Mouse (Mus musculus) neural tube, embryonic 12.5 days (tissue): ENCODE measurements at regions not wholly inside any gene's neighbourhood (a gene's known extent, or its start where the extent isn't known, plus 50 kb on each side); places are given as distances from the start of the nearest gene placed in this dataset.

Experiments used
- ATAC-seq: fragments of 200-750 bp; cut with Nextera tagmentation; 2 replicates; pipeline ENCODE4 v1.8.0; 2017; ENCODE audit warnings: low read depth, mild to moderate bottlenecking, moderate TSS enrichment, moderate library complexity; ENCODE audit not compliant: low FRiP score
- H3K27ac ChIP-seq: fragments of 300-500 bp; sonication (generic); 2 replicates; pipeline ENCODE4 v1.5.1; 2016
- H3K27me3 ChIP-seq: fragments of 300-500 bp; sonication (generic); replicated peaks from 2 replicates; pipeline ENCODE4 v1.6.1; 2016; ENCODE audit warnings: mild to moderate bottlenecking
- H3K36me3 ChIP-seq: fragments of 300-500 bp; sonication (generic); 2 replicates; pipeline ENCODE4 v1.6.1; 2016; ENCODE audit warnings: mild to moderate bottlenecking
- H3K4me1 ChIP-seq: fragments of 300-500 bp; sonication (generic); 2 replicates; pipeline ENCODE4 v1.6.1; 2016
- H3K4me2 ChIP-seq: fragments of 300-500 bp; sonication (generic); replicated peaks from 2 replicates; pipeline ENCODE4 v1.6.1; 2016; ENCODE audit warnings: mild to moderate bottlenecking
- H3K4me3 ChIP-seq: fragments of 300-500 bp; sonication (generic); 2 replicates; pipeline ENCODE4 v1.5.1; 2016
- H3K9ac ChIP-seq: fragments of 300-500 bp; sonication (generic); 2 replicates; pipeline ENCODE4 v1.6.1; 2016; ENCODE audit warnings: mild to moderate bottlenecking
- H3K9me3 ChIP-seq: fragments of 300-500 bp; sonication (generic); 2 replicates; pipeline ENCODE4 v1.6.1; 2016; ENCODE audit warnings: mild to moderate bottlenecking
- WGBS: fragments of 180-500 bp; shearing (Covaris S2); methylation state at CpG from one replicate; pipeline ENCODE4 v1.1.7; 2016; 5-methylcytosine and 5-hydroxymethylcytosine counted together

DNA sequence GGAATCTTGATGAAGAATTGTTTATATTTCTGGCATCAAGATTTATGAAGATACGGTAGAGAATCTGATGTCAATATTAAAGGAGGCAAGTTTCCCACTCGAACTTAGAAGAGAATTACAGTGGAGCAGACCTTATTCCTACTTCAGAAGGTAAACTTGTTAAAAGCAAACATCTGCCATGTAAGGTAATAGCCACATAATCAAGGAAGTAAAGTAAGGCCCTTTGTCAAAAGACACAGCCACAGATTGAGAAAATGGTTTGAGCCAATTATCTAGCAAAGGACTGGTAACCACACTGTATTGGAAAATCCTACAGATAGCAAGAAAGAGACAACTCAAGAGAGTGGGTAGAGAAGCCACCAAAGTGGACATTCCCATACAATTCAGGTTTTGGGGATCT is 111.4 kb upstream of the Gm5148 start:
- Histone ChIP-seq H3K9ac (no peak overlapping the region), H3K36me3 (no peaks in the 10 kb centered on the region), H3K27me3 (no peaks in the 10 kb centered on the region), H3K9me3 (no peaks in the 10 kb centered on the region), H3K27ac (no peak overlapping the region), H3K4me1 (no peaks in the 10 kb centered on the region), H3K4me2 (no peak overlapping the region), H3K4me3 (no peak overlapping the region)
- 90% methylated on average over 2 of the region's 2 CpGs for WGBS
- no peak for ATAC-seq

DNA sequence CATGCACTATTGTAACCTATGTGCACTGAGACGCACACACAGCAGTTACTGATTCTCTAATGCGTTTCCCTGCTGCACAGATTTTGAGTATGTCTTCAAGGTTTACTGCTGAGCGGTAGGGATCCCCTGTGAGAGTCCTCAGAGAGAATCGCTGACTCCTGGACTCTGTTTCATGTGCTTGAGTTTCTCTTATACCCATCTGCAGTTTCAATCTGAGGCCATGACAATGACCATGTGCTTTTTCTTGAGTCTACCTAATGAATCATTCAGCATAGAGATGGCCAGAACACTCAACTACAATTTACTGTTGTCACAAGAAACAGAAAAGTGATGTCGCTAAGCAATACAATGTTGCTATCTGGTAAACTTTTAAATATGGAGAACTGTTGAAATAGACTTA is 110.8 kb upstream of the Gm5148 start:
- no peak overlapping the region for H3K4me3 ChIP-seq
- H3K4me2 ChIP-seq = no peak overlapping the region
- no peak overlapping the region for H3K9ac ChIP-seq
- no peaks in the 10 kb centered on the region for H3K27me3 ChIP-seq
- 81% methylated on average over 5 of the region's 5 CpGs for WGBS
- no peak for ATAC-seq
- no peak overlapping the region for H3K27ac ChIP-seq
- no peaks in the 10 kb centered on the region for H3K9me3 ChIP-seq
- no peaks in the 10 kb centered on the region for H3K4me1 ChIP-seq
- no peaks in the 10 kb centered on the region for H3K36me3 ChIP-seq

DNA sequence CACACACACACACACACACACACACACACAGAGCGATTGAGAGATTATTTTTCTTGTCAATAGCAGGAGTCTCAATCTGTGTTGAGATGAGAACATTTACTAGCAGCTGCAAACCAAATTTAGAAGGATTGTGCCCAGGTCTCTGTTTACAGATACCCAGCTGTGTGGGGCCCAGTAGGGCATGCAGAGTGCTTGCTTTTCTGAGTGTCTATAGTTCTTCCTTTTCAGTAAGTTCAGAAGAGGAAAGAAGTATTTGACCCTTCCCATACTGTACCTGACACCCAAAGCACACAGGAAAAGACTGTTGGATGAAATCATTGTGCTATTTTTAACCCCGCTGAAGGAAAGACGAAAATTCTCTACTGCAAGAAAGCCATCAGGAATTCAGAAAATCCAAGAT is 110.3 kb upstream of the Gm5148 start:
- Histone ChIP-seq H3K36me3 (no peaks in the 10 kb centered on the region), H3K9ac (no peak overlapping the region), H3K9me3 (no peaks in the 10 kb centered on the region), H3K27me3 (no peaks in the 10 kb centered on the region), H3K27ac (no peak overlapping the region), H3K4me3 (no peak overlapping the region), H3K4me2 (no peak overlapping the region), H3K4me1 (no peaks in the 10 kb centered on the region)
- ATAC-seq = no peak
- WGBS = 80% methylated on average over 3 of the region's 3 CpGs

DNA sequence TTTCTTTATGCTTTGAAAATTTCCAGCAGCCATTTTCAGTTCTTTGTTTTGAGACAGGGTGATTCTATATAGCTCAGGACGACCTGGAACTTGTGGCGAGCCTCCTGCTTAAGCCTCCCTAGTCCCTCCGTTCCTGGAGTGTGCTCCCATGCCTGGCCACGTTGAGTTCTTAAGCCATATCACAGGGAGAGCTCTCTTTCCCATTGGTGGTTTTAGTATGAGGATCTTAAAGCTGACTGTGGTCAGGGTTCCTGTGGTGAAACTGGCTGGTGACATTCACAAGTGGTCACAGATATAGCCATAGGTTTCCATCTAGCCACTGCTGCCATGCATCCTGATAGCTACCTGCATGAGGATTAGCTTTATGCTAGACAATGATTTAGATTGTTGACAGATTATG is 109.1 kb upstream of the Gm5148 start:
- no peaks in the 10 kb centered on the region for H3K9me3 ChIP-seq
- WGBS = 81% methylated on average over 4 of the region's 4 CpGs
- no peaks in the 10 kb centered on the region for H3K27me3 ChIP-seq
- no peak overlapping the region for H3K9ac ChIP-seq
- no peak overlapping the region for H3K27ac ChIP-seq
- H3K4me3 ChIP-seq = no peak overlapping the region
- ATAC-seq = no peak
- H3K4me1 ChIP-seq = no peaks in the 10 kb centered on the region
- H3K4me2 ChIP-seq = no peak overlapping the region
- H3K36me3 ChIP-seq = no peaks in the 10 kb centered on the region

GRCm38 (mm10) chr3:37827546-37827945 is 103.3 kb upstream of the Gm5148 start:
- Histone ChIP-seq H3K27me3 (no peaks in the 10 kb centered on the region), H3K4me2 (no peak overlapping the region), H3K36me3 (no peaks in the 10 kb centered on the region), H3K9me3 (no peaks in the 10 kb centered on the region), H3K9ac (no peak overlapping the region), H3K27ac (no peak overlapping the region), H3K4me1 (no peaks in the 10 kb centered on the region), H3K4me3 (no peak overlapping the region)
- no peak for ATAC-seq
- WGBS = 76% methylated on average over 1 of the region's 1 CpGs

- Histone ChIP-seq H3K4me3 (no peak overlapping the region), H3K27me3 (no peaks in the 10 kb centered on the region), H3K4me2 (no peak overlapping the region), H3K9ac (no peak overlapping the region), H3K27ac (no peak overlapping the region), H3K4me1 (no peaks in the 10 kb centered on the region), H3K9me3 (no peaks in the 10 kb centered on the region), H3K36me3 (no peaks in the 10 kb centered on the region)
- 97% methylated on average over 4 of the region's 4 CpGs for WGBS
- no peak for ATAC-seq
Measured at GRCm38 (mm10) chr3:37825602-37826001, 101.3 kb upstream of the Gm5148 start.

GRCm38 (mm10) chr3:37824681-37825080 is 100.4 kb upstream of the Gm5148 start:
- Histone ChIP-seq H3K4me1 (no peaks in the 10 kb centered on the region), H3K27me3 (no peaks in the 10 kb centered on the region), H3K27ac (no peak overlapping the region), H3K9ac (no peak overlapping the region), H3K36me3 (no peaks in the 10 kb centered on the region), H3K4me2 (no peak overlapping the region), H3K4me3 (no peak overlapping the region), H3K9me3 (no peaks in the 10 kb centered on the region)
- ATAC-seq = no peak
- 93% methylated on average over 5 of the region's 5 CpGs for WGBS

GRCm38 (mm10) chr3:37819503-37819902 is 95.2 kb upstream of the Gm5148 start:
- Histone ChIP-seq H3K27me3 (no peaks in the 10 kb centered on the region), H3K4me2 (no peak overlapping the region), H3K27ac (no peak overlapping the region), H3K4me3 (no peak overlapping the region), H3K9ac (no peak overlapping the region), H3K9me3 (no peaks in the 10 kb centered on the region), H3K4me1 (no peaks in the 10 kb centered on the region), H3K36me3 (no peaks in the 10 kb centered on the region)
- ATAC-seq = no peak
- 93% methylated on average over 3 of the region's 3 CpGs for WGBS

GRCm38 (mm10) chr3:37817434-37817805 is 93.1 kb upstream of the Gm5148 start:
- Histone ChIP-seq H3K36me3 (no peaks in the 10 kb centered on the region), H3K27me3 (no peaks in the 10 kb centered on the region), H3K4me2 (no peak overlapping the region), H3K9ac (no peak overlapping the region), H3K27ac (no peak overlapping the region), H3K9me3 (no peaks in the 10 kb centered on the region), H3K4me3 (no peak overlapping the region), H3K4me1 (no peaks in the 10 kb centered on the region)
- no peak for ATAC-seq
- WGBS = 69% methylated on average over 3 of the region's 3 CpGs

- Histone ChIP-seq H3K36me3 (no peaks in the 10 kb centered on the region), H3K4me3 (no peak overlapping the region), H3K9me3 (no peaks in the 10 kb centered on the region), H3K27me3 (no peaks in the 10 kb centered on the region), H3K9ac (no peak overlapping the region), H3K27ac (no peak overlapping the region), H3K4me1 (no peaks in the 10 kb centered on the region), H3K4me2 (no peak overlapping the region)
- 49% methylated on average over 6 of the region's 6 CpGs for WGBS
- ATAC-seq = no peak
Measured at GRCm38 (mm10) chr3:37816781-37817433, 92.6 kb upstream of the Gm5148 start.

DNA sequence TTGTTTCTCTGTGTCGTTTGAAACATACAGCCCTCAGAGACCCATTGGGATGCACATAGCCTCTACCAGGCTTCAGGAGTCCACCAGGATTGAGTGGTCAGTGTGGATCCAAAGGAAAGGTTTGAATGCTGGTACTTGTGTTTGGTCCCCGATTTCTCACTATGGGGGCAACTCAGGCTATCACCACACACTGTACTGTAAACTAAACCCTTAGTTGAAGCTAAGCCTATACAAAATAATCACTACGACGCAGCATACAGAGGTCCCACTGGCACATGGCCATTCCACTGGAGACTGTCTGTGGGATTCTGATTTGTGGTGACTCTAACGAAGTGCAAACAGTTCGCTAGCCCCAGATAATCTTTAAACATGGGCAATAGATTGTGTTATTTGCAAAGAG is 91.5 kb upstream of the Gm5148 start:
- H3K4me2 ChIP-seq = no peak overlapping the region
- ATAC-seq = no peak
- whole genome bisulfite sequencing = 97% methylated on average over 6 of the region's 6 CpGs
- H3K27me3 ChIP-seq = no peaks in the 10 kb centered on the region
- no peak overlapping the region for H3K4me3 ChIP-seq
- H3K27ac ChIP-seq = no peak overlapping the region
- no peaks in the 10 kb centered on the region for H3K4me1 ChIP-seq
- H3K36me3 ChIP-seq = no peaks in the 10 kb centered on the region
- H3K9ac ChIP-seq = no peak overlapping the region
- H3K9me3 ChIP-seq = no peaks in the 10 kb centered on the region

DNA sequence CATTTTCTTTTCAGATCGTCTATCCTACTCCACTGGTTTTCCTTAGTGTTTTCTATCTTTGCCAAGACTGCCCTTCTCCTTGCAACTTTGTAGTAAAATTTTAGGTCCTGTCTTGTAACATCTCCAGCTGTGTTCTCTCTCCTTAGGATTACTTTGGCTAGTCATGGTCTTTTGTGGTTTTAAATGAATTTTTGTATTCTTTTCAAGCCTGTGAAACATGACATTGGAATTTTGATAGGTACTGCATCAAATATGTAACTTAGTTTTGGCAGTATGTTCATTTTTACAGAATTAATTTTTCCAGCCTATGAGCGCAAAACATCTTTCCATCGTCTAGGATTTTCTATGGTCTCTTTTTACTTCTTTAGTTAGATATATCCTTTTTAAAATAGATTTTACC is 88.6 kb upstream of the Gm5148 start:
- H3K4me3 ChIP-seq = no peak overlapping the region
- ATAC-seq = no peak

GRCm38 (mm10) chr3:37811429-37811828 is 87.1 kb upstream of the Gm5148 start:
- no peak overlapping the region for H3K9ac ChIP-seq
- no peak for ATAC-seq
- H3K9me3 ChIP-seq = 0 out of 2 replicates have a peak, but pooled peaks cover 7% of the 10 kb centered on the region
- H3K4me3 ChIP-seq = no peak overlapping the region
- WGBS = 93% methylated on average over 2 of the region's 2 CpGs
- H3K4me2 ChIP-seq = no peak overlapping the region
- H3K36me3 ChIP-seq = no peaks in the 10 kb centered on the region
- no peaks in the 10 kb centered on the region for H3K27me3 ChIP-seq
- H3K4me1 ChIP-seq = no peaks in the 10 kb centered on the region
- H3K27ac ChIP-seq = no peak overlapping the region

More for the DNA sequence above, 88.6 kb upstream of the Gm5148 start:
- H3K4me1 ChIP-seq = no peaks in the 10 kb centered on the region
- H3K9ac ChIP-seq = no peak overlapping the region
- 0 out of 2 replicates have a peak, but pooled peaks cover 7% of the 10 kb centered on the region for H3K9me3 ChIP-seq
- H3K27ac ChIP-seq = no peak overlapping the region
- 91% methylated on average over 3 of the region's 3 CpGs for WGBS
- H3K27me3 ChIP-seq = no peaks in the 10 kb centered on the region
- no peaks in the 10 kb centered on the region for H3K36me3 ChIP-seq
- H3K4me2 ChIP-seq = no peak overlapping the region
